Mouse (Mus musculus): ENCODE results near the gene Ddx54. TPM values are rescaled to one million over a fixed set of nuclear protein-coding genes. Genes with fewer than 3 reads are reported as not detected.

Ddx54 gene
- polyA plus RNA-seq (2012) = 3.1 and 3.4 TPM in 2 replicates

DNA sequence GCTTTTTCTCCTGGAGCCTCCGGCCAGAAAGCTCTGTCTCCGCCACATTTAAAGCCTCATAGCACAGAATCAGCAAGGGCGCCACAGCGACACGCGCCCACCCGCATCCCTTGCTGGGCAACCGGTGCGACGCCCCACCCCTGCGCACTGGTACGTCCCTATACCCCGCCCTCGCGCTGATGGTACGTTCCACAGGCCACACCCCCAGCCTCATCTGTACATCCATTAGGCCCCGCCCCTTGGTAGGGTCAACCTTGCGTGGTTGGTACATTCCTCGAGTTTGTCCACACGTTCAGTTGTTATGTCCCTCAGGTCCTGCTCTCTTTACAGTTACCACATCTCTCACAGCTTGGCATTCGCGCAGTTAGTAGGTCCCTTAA is at the start of gene Ddx54, which contains the start of gene Rita1:
Gene Ddx54, plus strand, starts transcription at position 298 of the 380 bp plus-strand sequence.
Gene Rita1, minus strand, starts transcription at position 148 of the 380 bp plus-strand sequence.
- H3K27me3 ChIP-seq (ENCODE audit: control insufficient read depth) = no peaks in the 10 kb centered on the region

DNA sequence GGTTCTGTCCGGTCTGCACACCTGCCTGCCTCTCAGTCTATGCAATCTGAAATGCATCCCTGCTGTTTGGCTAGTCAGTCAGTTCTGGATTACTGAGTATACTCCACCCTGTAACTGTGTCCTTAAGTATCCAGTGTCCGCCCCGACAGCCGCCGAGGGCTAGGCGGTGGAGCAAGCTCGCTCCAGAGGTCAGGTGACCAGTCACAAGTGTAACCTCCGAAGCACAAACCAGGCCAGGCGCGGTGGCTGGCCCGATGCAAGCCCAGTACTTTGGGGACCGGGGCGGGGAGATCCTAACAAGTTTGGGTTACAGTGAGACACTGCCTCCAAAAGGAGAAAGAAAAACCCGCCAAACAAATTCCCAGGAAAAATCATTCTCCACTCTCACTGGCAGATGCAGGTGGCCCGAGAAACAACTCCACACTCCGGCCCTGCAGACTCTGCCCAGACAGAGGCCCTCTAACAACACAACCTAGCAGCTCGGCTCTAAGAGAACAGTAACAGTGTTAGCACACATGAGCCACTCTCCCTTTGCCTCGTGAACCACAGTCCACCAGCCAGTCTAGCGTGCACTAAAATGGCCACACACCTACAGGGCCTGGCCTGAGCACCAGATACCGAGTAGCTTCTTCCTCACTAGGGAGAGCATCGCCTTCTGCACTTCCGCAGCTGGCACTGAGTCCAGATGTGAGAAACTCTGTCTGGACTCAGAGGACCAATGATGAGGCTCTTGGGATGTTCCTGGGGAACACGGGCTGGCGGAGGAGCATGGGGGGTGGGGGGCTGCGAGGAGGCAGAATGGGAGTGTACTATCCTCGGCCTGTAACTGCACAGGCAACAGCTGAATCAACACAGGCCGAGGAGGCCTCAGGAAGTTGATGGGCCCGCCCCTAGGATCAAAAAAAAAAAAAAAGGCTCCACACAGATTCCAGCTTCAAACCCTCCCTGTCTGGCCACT is 49.3 kb upstream of the Ddx54 start:
- H3K9me3 ChIP-seq (ENCODE audit: control insufficient read depth, low read length) = no peaks in the 10 kb centered on the region
- no peak for TF ChIP-seq TAL1 (IDR thresholded peaks at IDR 0.05; ENCODE audit: low read length)
- TF ChIP-seq GATA1 (IDR thresholded peaks at IDR 0.05; ENCODE audit: low read length) = no peak
- H3K4me1 ChIP-seq (ENCODE audit: control insufficient read depth) = peaks cover 57% of the 10 kb centered on the region
- no peak overlapping the region for H3K4me3 ChIP-seq (replicated peaks)
- peaks cover 84% of the 10 kb centered on the region for H3K36me3 ChIP-seq (ENCODE audit: control insufficient read depth)
- no peaks in the 10 kb centered on the region for H3K27me3 ChIP-seq (ENCODE audit: control insufficient read depth)

More for the DNA sequence above, at the start of gene Ddx54, which contains the start of gene Rita1:
- peaks cover 46% of the 10 kb centered on the region for H3K36me3 ChIP-seq (ENCODE audit: control insufficient read depth)
- peaks cover 7% of the 10 kb centered on the region for H3K9me3 ChIP-seq (ENCODE audit: control insufficient read depth, low read length)
- TF ChIP-seq TAL1 (IDR thresholded peaks at IDR 0.05; ENCODE audit: low read length) = no peak
- TF ChIP-seq GATA1 (IDR thresholded peaks at IDR 0.05; ENCODE audit: low read length) = no peak
- H3K4me3 ChIP-seq (replicated peaks) = peak within 1 kb of the TSS; percentile 72
- peaks cover 42% of the 10 kb centered on the region for H3K4me1 ChIP-seq (ENCODE audit: control insufficient read depth)

GRCm38 (mm10) chr5:120563914-120564311 is 48.6 kb upstream of the Ddx54 start:
- no peak for TF ChIP-seq GATA1 (IDR thresholded peaks at IDR 0.05; ENCODE audit: low read length)
- TF ChIP-seq TAL1 (IDR thresholded peaks at IDR 0.05; ENCODE audit: low read length) = no peak
- Histone ChIP-seq H3K36me3 (ENCODE audit: control insufficient read depth) (peaks cover 84% of the 10 kb centered on the region), H3K27me3 (ENCODE audit: control insufficient read depth) (no peaks in the 10 kb centered on the region), H3K4me1 (ENCODE audit: control insufficient read depth) (peaks cover 53% of the 10 kb centered on the region), H3K9me3 (ENCODE audit: control insufficient read depth, low read length) (no peaks in the 10 kb centered on the region), H3K4me3 (replicated peaks) (no peak overlapping the region)

- H3K4me1 ChIP-seq (ENCODE audit: control insufficient read depth) = peaks cover 52% of the 10 kb centered on the region
- no peaks in the 10 kb centered on the region for H3K27me3 ChIP-seq (ENCODE audit: control insufficient read depth)
- TF ChIP-seq GATA1 (IDR thresholded peaks at IDR 0.05; ENCODE audit: low read length) (no peak), TAL1 (IDR thresholded peaks at IDR 0.05; ENCODE audit: low read length) (no peak)
- peaks cover 83% of the 10 kb centered on the region for H3K36me3 ChIP-seq (ENCODE audit: control insufficient read depth)
- H3K9me3 ChIP-seq (ENCODE audit: control insufficient read depth, low read length) = no peaks in the 10 kb centered on the region
- H3K4me3 ChIP-seq (replicated peaks) = no peak overlapping the region
Measured at GRCm38 (mm10) chr5:120565171-120565905, 47.2 kb upstream of the Ddx54 start.

- TF ChIP-seq GATA1 (IDR thresholded peaks at IDR 0.05; ENCODE audit: low read length) = no peak
- no peak for TF ChIP-seq TAL1 (IDR thresholded peaks at IDR 0.05; ENCODE audit: low read length)
- Histone ChIP-seq H3K9me3 (ENCODE audit: control insufficient read depth, low read length) (no peaks in the 10 kb centered on the region), H3K4me3 (replicated peaks) (no peak overlapping the region), H3K27me3 (ENCODE audit: control insufficient read depth) (no peaks in the 10 kb centered on the region), H3K36me3 (ENCODE audit: control insufficient read depth) (peaks cover 87% of the 10 kb centered on the region), H3K4me1 (ENCODE audit: control insufficient read depth) (peaks cover 48% of the 10 kb centered on the region)
Measured at GRCm38 (mm10) chr5:120566101-120566500, 46.4 kb upstream of the Ddx54 start.

DNA sequence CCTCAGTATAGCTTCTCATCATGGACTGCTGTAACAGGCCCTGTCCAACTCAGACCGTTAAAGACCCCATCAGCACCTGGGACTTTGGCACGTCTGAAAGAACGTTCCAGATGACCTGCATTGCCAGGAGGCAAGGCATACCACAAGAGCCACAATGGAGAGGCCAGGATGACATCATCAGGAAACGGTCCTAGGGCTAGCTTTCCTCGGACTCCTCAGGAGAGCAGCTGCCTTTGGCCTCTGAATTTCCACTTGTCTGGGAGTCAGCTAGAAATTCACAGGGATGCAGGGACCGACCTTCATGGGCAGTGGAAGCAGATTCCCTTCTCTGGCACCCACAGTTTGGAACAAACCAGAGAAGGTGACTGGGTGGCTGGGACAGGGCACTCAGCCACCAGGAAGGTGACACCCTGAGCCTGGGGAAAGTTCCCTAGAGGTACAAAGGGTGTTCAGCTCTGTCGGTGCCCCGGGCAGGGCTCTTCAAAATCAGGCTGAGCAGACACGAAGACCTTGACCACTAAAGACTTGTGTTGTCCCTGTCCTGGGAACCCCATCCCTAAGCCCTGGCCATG is 45.8 kb upstream of the Ddx54 start:
- Histone ChIP-seq H3K9me3 (ENCODE audit: control insufficient read depth, low read length) (no peaks in the 10 kb centered on the region), H3K4me1 (ENCODE audit: control insufficient read depth) (peaks cover 51% of the 10 kb centered on the region)

DNA sequence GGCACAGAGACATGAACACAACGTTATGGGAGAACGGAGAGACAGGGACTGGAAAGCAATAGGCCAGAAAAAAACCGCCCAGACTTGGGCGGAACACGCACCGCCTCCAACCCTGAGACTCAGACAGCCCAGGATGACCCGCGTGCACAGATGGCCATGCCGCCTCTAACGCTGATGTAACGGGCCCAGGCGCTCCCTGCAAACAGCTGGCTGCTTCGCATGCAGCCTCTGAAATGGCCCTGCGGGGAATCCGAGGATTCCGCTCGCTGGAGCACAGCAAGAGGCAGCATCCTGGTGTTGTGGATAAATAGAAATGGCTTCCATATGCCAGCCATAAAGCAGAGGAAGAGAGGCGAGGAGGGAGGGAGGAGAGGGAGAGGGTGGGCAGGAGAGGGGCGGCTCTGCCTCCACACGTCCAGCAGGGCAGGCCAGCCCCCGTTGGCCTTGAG is 45.3 kb upstream of the Ddx54 start:
- no peaks in the 10 kb centered on the region for H3K9me3 ChIP-seq (ENCODE audit: control insufficient read depth, low read length)
- no peak for TF ChIP-seq GATA1 (IDR thresholded peaks at IDR 0.05; ENCODE audit: low read length)
- TF ChIP-seq TAL1 (IDR thresholded peaks at IDR 0.05; ENCODE audit: low read length) = no peak
- H3K4me1 ChIP-seq (ENCODE audit: control insufficient read depth) = peaks cover 47% of the 10 kb centered on the region
- no peak overlapping the region for H3K4me3 ChIP-seq (replicated peaks)
- peaks cover 91% of the 10 kb centered on the region for H3K36me3 ChIP-seq (ENCODE audit: control insufficient read depth)
- H3K27me3 ChIP-seq (ENCODE audit: control insufficient read depth) = no peaks in the 10 kb centered on the region

More for the DNA sequence above, 45.8 kb upstream of the Ddx54 start:
- Histone ChIP-seq H3K4me3 (replicated peaks) (no peak overlapping the region), H3K27me3 (ENCODE audit: control insufficient read depth) (no peaks in the 10 kb centered on the region), H3K36me3 (ENCODE audit: control insufficient read depth) (peaks cover 92% of the 10 kb centered on the region)
- TF ChIP-seq GATA1 (IDR thresholded peaks at IDR 0.05; ENCODE audit: low read length) (no peak), TAL1 (IDR thresholded peaks at IDR 0.05; ENCODE audit: low read length) (no peak)

GRCm38 (mm10) chr5:120567761-120568211 is 44.8 kb upstream of the Ddx54 start:
- H3K36me3 ChIP-seq (ENCODE audit: control insufficient read depth) = peaks cover 94% of the 10 kb centered on the region
- H3K4me1 ChIP-seq (ENCODE audit: control insufficient read depth) = peaks cover 48% of the 10 kb centered on the region
- TF ChIP-seq TAL1 (IDR thresholded peaks at IDR 0.05; ENCODE audit: low read length) (no peak), GATA1 (IDR thresholded peaks at IDR 0.05; ENCODE audit: low read length) (no peak)
- no peaks in the 10 kb centered on the region for H3K9me3 ChIP-seq (ENCODE audit: control insufficient read depth, low read length)
- H3K27me3 ChIP-seq (ENCODE audit: control insufficient read depth) = no peaks in the 10 kb centered on the region
- no peak overlapping the region for H3K4me3 ChIP-seq (replicated peaks)

Measured in erythroblast, embryonic 14.5 days (primary cell).